Mouse (Mus musculus) CH12.LX (cell line): ENCODE measurements around the gene Kcnma1. TPM values are rescaled to one million over a fixed set of nuclear protein-coding genes. Genes with fewer than 3 reads are reported as not detected.

Experiments used
- DNase-seq: peaks from one replicate; pipeline ENCODE4 v3.0.0-alpha.2; 2013; ENCODE audit errors: extremely low read depth
- H3K27ac ChIP-seq: 2 replicates; pipeline ENCODE4 v1.5.1; 2012; ENCODE audit warnings: low read depth, mild to moderate bottlenecking, control low read depth, moderate library complexity; ENCODE audit not compliant: insufficient read depth
- H3K27me3 ChIP-seq: replicated peaks from 2 replicates; pipeline ENCODE3; 2012; ENCODE audit warnings: inconsistent platforms
- H3K36me3 ChIP-seq, 2 experiments: replicated peaks in 1 of 2; 2 replicates each; pipeline versions ENCODE3 to v1.6.1; 2012; ENCODE audit warnings: inconsistent platforms in 1 of 2, low read length in 1 of 2, mild to moderate bottlenecking in 1 of 2, mixed read lengths in 1 of 2, moderate library complexity in 1 of 2; ENCODE audit not compliant: control insufficient read depth in 1 of 2, insufficient read depth in 1 of 2
- H3K4me1 ChIP-seq, 2 experiments: 2 replicates each; pipeline ENCODE4 v1.6.1; 2012; ENCODE audit warnings: inconsistent platforms in 1 of 2, moderate library complexity in 1 of 2; ENCODE audit not compliant: insufficient read depth in 2 of 2, control insufficient read depth in 1 of 2
- H3K4me2 ChIP-seq: 2 replicates; pipeline ENCODE4 v1.6.1; 2012; ENCODE audit warnings: low read depth, mild to moderate bottlenecking, control low read depth; ENCODE audit not compliant: poor library complexity, insufficient read depth, severe bottlenecking
- H3K4me3 ChIP-seq, 3 experiments: fragments of 150-350 bp in 1 of 3; sonication (generic) in 1 of 3; replicated peaks in 1 of 3; 2 replicates each; pipeline versions ENCODE3 to v1.5.1; 2011 to 2012; ENCODE audit warnings: low read depth in 2 of 3, low read length in 2 of 3, mild to moderate bottlenecking in 2 of 3, moderate library complexity in 2 of 3, control low read depth in 1 of 3, improper control_type of control experiment in 1 of 3, inconsistent platforms in 1 of 3, mixed read lengths in 1 of 3; ENCODE audit not compliant: poor library complexity in 1 of 3
- H3K79me2 ChIP-seq: replicated peaks from 2 replicates; pipeline ENCODE4 v1.6.1; 2012; ENCODE audit warnings: mild to moderate bottlenecking, moderate library complexity; ENCODE audit not compliant: control insufficient read depth, poor library complexity, insufficient read depth, severe bottlenecking; ENCODE audit errors: extremely low read depth
- H3K9ac ChIP-seq: 2 replicates; pipeline ENCODE4 v1.6.1; 2012; ENCODE audit warnings: low read depth, mild to moderate bottlenecking, control low read depth, moderate library complexity; ENCODE audit not compliant: insufficient read depth
- H3K9me3 ChIP-seq: replicated peaks from 2 replicates; pipeline ENCODE3; 2012; ENCODE audit warnings: low read length, inconsistent platforms, mixed read lengths
- BHLHE40 ChIP-seq: IDR thresholded peaks from 2 replicates; pipeline ENCODE4 v1.6.1; 2011; ENCODE audit warnings: mild to moderate bottlenecking, low read depth, low read length, improper control_type of control experiment
- CHD1 ChIP-seq: IDR thresholded peaks from 2 replicates; pipeline ENCODE4 v1.6.1; 2012; ENCODE audit warnings: low read depth, low read length, improper control_type of control experiment, inconsistent platforms
- CHD2 ChIP-seq: IDR thresholded peaks from 2 replicates; pipeline ENCODE4 v1.6.1; 2011; ENCODE audit warnings: low read length, improper control_type of control experiment
- E2F4 ChIP-seq: IDR thresholded peaks from 2 replicates; pipeline ENCODE4 v1.6.1; 2011; ENCODE audit warnings: low read depth, low read length, improper control_type of control experiment; ENCODE audit not compliant: insufficient replicate concordance
- GABPA ChIP-seq: IDR thresholded peaks from 2 replicates; pipeline ENCODE4 v1.6.1; 2012; ENCODE audit warnings: low read depth, low read length, improper control_type of control experiment, inconsistent platforms; ENCODE audit not compliant: insufficient replicate concordance
- HCFC1 ChIP-seq: IDR thresholded peaks from 2 replicates; pipeline ENCODE4 v1.6.1; 2012; ENCODE audit warnings: low read depth, mild to moderate bottlenecking, inconsistent platforms, low read length, improper control_type of control experiment
- JUND ChIP-seq: conservative IDR thresholded peaks from 2 replicates; pipeline ENCODE4 v1.6.1; 2011; ENCODE audit warnings: low read depth, low read length, improper control_type of control experiment
- KAT2A ChIP-seq: IDR thresholded peaks from 2 replicates; pipeline ENCODE4 v1.6.1; 2012; ENCODE audit warnings: low read length, improper control_type of control experiment, inconsistent platforms; ENCODE audit not compliant: insufficient replicate concordance
- MAZ ChIP-seq: IDR thresholded peaks from 2 replicates; pipeline ENCODE4 v1.6.1; 2012; ENCODE audit warnings: low read depth, mild to moderate bottlenecking, inconsistent platforms, low read length, improper control_type of control experiment, moderate library complexity
- MEF2A ChIP-seq: IDR thresholded peaks from 2 replicates; pipeline ENCODE4 v1.6.1; 2014; ENCODE audit warnings: low read depth, mild to moderate bottlenecking, inconsistent platforms, low read length, improper control_type of control experiment, borderline replicate concordance
- MYC ChIP-seq: IDR thresholded peaks from 2 replicates; pipeline ENCODE4 v1.6.1; 2011; ENCODE audit warnings: low read depth, mild to moderate bottlenecking, improper control_type of control experiment, low read length
- NELFE ChIP-seq: IDR thresholded peaks from 2 replicates; pipeline ENCODE4 v1.6.1; 2011; ENCODE audit warnings: low read depth, low read length, improper control_type of control experiment
- NRF1 ChIP-seq: IDR thresholded peaks from 2 replicates; pipeline ENCODE4 v1.6.1; 2014; ENCODE audit warnings: low read depth, mild to moderate bottlenecking, inconsistent platforms, low read length, improper control_type of control experiment, moderate library complexity
- POLR2A ChIP-seq: IDR thresholded peaks from 2 replicates; pipeline ENCODE4 v1.6.1; 2011; ENCODE audit warnings: low read depth, mild to moderate bottlenecking, improper control_type of control experiment, low read length
- POLR2AphosphoS2 ChIP-seq: IDR thresholded peaks from 2 replicates; pipeline ENCODE4 v1.6.1; 2011; ENCODE audit warnings: low read depth, low read length, improper control_type of control experiment
- RAD21 ChIP-seq: IDR thresholded peaks from 2 replicates; pipeline ENCODE4 v1.6.1; 2011; ENCODE audit warnings: low read depth, mild to moderate bottlenecking, low read length, improper control_type of control experiment, moderate library complexity
- SIN3A ChIP-seq: IDR thresholded peaks from 2 replicates; pipeline ENCODE4 v1.6.1; 2012; ENCODE audit warnings: low read length, improper control_type of control experiment, inconsistent platforms
- SMC3 ChIP-seq: IDR thresholded peaks from 2 replicates; pipeline ENCODE4 v1.6.1; 2011; ENCODE audit warnings: low read depth, low read length, improper control_type of control experiment
- TCF12 ChIP-seq: IDR thresholded peaks from 2 replicates; pipeline ENCODE4 v1.6.1; 2014; ENCODE audit warnings: low read depth, mild to moderate bottlenecking, inconsistent platforms, low read length, improper control_type of control experiment
- UBTF ChIP-seq: IDR thresholded peaks from 2 replicates; pipeline ENCODE4 v1.6.1; 2012; ENCODE audit warnings: low read depth, mild to moderate bottlenecking, inconsistent platforms, low read length, improper control_type of control experiment, moderate library complexity
- USF2 ChIP-seq: conservative IDR thresholded peaks from 2 replicates; pipeline ENCODE4 v1.6.1; 2011; ENCODE audit warnings: low read depth, low read length, improper control_type of control experiment
- ZC3H11A ChIP-seq: IDR thresholded peaks from 2 replicates; pipeline ENCODE4 v1.6.1; 2012; ENCODE audit warnings: low read depth, mild to moderate bottlenecking, inconsistent platforms, low read length, improper control_type of control experiment
- ZMIZ1 ChIP-seq: IDR thresholded peaks from 2 replicates; pipeline ENCODE4 v1.6.1; 2012; ENCODE audit warnings: low read depth, mild to moderate bottlenecking, inconsistent platforms, low read length, improper control_type of control experiment
- dilution Hi-C: fragments of 300-500 bp; cut with MboI; formaldehyde crosslinking; loops from 2 replicates; pipeline ENCODE4 v1.14.3; 2020; ENCODE audit warnings: low sequenced_read_pairs; ENCODE audit not compliant: extremely low pct_unique_long_range_greater_than_20kb, extremely low pct_ligation_motif_present
- in situ Hi-C: fragments of 300-500 bp; cut with MboI; formaldehyde crosslinking; loops from 3 replicates; pipeline ENCODE4 v1.14.3; 2019; ENCODE audit warnings: low sequenced_read_pairs, low pct_ligation_motif_present, low pct_unique_long_range_greater_than_20kb, mixed read lengths
- polyA plus RNA-seq: library from polyadenylated mRNA; unstranded; fragments of >175 nt; gene quantifications from 2 replicates; pipeline ENCODE4 v1.2.1, GENCODE M21; 2012; ENCODE audit warnings: low read depth; ENCODE audit not compliant: insufficient read length
- total RNA-seq, 2 experiments: library from RNA; depleted of rRNA; stranded (reverse); fragments of 300-350 nt in 1 of 2; fragments of >200 nt in 1 of 2; gene quantifications; 2 replicates each; pipeline ENCODE4 v1.2.3; 2012 to 2014

Kcnma1 gene
- total and polyA plus RNA-seq, 3 experiments: 0.10 to 0.17 (median 0.12) TPM

- Histone ChIP-seq H3K4me2 (no peak overlapping the region), H3K27ac (no peak overlapping the region), H3K36me3 (no peaks in the 10 kb centered on the region), H3K27me3 (no peaks in the 10 kb centered on the region), H3K9ac (no peak overlapping the region), H3K4me3 (no peak overlapping the region), H3K79me2 (no peaks in the 10 kb centered on the region), H3K4me1 (no peaks in the 10 kb centered on the region), H3K9me3 (no peaks in the 10 kb centered on the region)
- dilution Hi-C loops: no loop called here
- TF ChIP-seq KAT2A (no peak), CHD2 (no peak), E2F4 (no peak), SIN3A (no peak), RAD21 (no peak), HCFC1 (no peak), USF2 (no peak), MEF2A (no peak), CHD1 (no peak), POLR2A (no peak), POLR2AphosphoS2 (no peak), NELFE (no peak), JUND (no peak), SMC3 (no peak), TCF12 (no peak), NRF1 (no peak)
- DNase-seq: peak; percentile 10
- in situ Hi-C loops: no loop called here
Observed at GRCm38 (mm10) chr14:23729377-23729776, 284.9 kb downstream of the Kcnma1 start.

- H3K4me3 ChIP-seq: no peak overlapping the region
- H3K9me3 ChIP-seq: no peaks in the 10 kb centered on the region
- TF ChIP-seq BHLHE40 (no peak), ZMIZ1 (no peak), HCFC1 (no peak), ZC3H11A (no peak), MAZ (no peak), RAD21 (no peak), GABPA (no peak), UBTF (no peak), MYC (no peak), POLR2AphosphoS2 (no peak)
- no peak overlapping the region for H3K9ac ChIP-seq
- in situ Hi-C loops (no loop called here), dilution Hi-C loops (no loop called here)
- H3K4me2 ChIP-seq: no peak overlapping the region
- H3K36me3 ChIP-seq: no peaks in the 10 kb centered on the region
- H3K27me3 ChIP-seq: peaks cover 2% of the 10 kb centered on the region
- DNase-seq: no peak
- H3K4me1 ChIP-seq: no peaks in the 10 kb centered on the region
- no peak overlapping the region for H3K27ac ChIP-seq
- no peaks in the 10 kb centered on the region for H3K79me2 ChIP-seq
Observed at GRCm38 (mm10) chr14:23723701-23724430, 290.4 kb downstream of the Kcnma1 start.
